Mouse (Mus musculus) heart, adult 2 months (tissue): Measurements from ENCODE around the gene Spns2.

ENCODE experiments used
- CTCF ChIP-seq: fragments of 200-600 bp; IDR thresholded peaks from 2 replicates; pipeline ENCODE4 v1.8.1; 2022; ENCODE audit warnings: antibody characterized with exemption, mild to moderate bottlenecking, moderate library complexity
- EP300 ChIP-seq: fragments of 200-500 bp; IDR thresholded peaks from 2 replicates; pipeline ENCODE4 v1.6.1; 2011; ENCODE audit warnings: low read depth, low read length, control low read depth; ENCODE audit not compliant: insufficient read depth
- POLR2A ChIP-seq: fragments of 200-500 bp; IDR thresholded peaks from 2 replicates; pipeline ENCODE4 v1.6.1; 2011; ENCODE audit warnings: mild to moderate bottlenecking, low read depth, low read length, control low read depth; ENCODE audit not compliant: insufficient read depth

GRCm38 (mm10) chr11:72500139-72500538 is 10.4 kb upstream of the Spns2 start:
- TF ChIP-seq POLR2A = no peak
- no peak for TF ChIP-seq CTCF
- no peak for TF ChIP-seq EP300
